Mouse (Mus musculus) forebrain, embryonic 13.5 days (tissue): ENCODE results near the gene Vwa7. TPM values are rescaled to one million over a fixed set of nuclear protein-coding genes. Genes with fewer than 3 reads are reported as not detected.

Experiments used
- ATAC-seq: fragments of 200-750 bp; cut with Nextera tagmentation; 2 replicates; pipeline ENCODE4 v1.8.0; 2017
- H3K27ac ChIP-seq: fragments of 300-500 bp; sonication (generic); 2 replicates; pipeline ENCODE4 v1.5.1; 2015; ENCODE audit warnings: inconsistent platforms, mild to moderate bottlenecking, moderate library complexity
- H3K27me3 ChIP-seq: fragments of 300-500 bp; sonication (generic); 2 replicates; pipeline ENCODE4 v1.6.1; 2015; ENCODE audit warnings: mild to moderate bottlenecking, inconsistent platforms
- H3K36me3 ChIP-seq: fragments of 300-500 bp; sonication (generic); 2 replicates; pipeline ENCODE4 v1.6.1; 2015; ENCODE audit warnings: mild to moderate bottlenecking, inconsistent platforms; ENCODE audit not compliant: poor library complexity, severe bottlenecking
- H3K4me1 ChIP-seq: fragments of 300-500 bp; sonication (generic); 2 replicates; pipeline ENCODE4 v1.6.1; 2015; ENCODE audit warnings: inconsistent platforms
- H3K4me2 ChIP-seq: fragments of 300-500 bp; sonication (generic); 2 replicates; pipeline ENCODE4 v1.6.1; 2015; ENCODE audit warnings: inconsistent platforms, mild to moderate bottlenecking, moderate library complexity
- H3K4me3 ChIP-seq: fragments of 300-500 bp; sonication (generic); 2 replicates; pipeline ENCODE4 v1.5.1; 2015; ENCODE audit warnings: mild to moderate bottlenecking, inconsistent platforms
- H3K9ac ChIP-seq: fragments of 300-500 bp; sonication (generic); 2 replicates; pipeline ENCODE4 v1.6.1; 2015; ENCODE audit warnings: mild to moderate bottlenecking, inconsistent platforms
- H3K9me3 ChIP-seq: fragments of 300-500 bp; sonication (generic); replicated peaks from 2 replicates; pipeline ENCODE4 v1.6.1; 2016; ENCODE audit warnings: inconsistent platforms
- WGBS: fragments of 180-500 bp; shearing (Covaris S2); methylation state at CpG from one replicate; pipeline ENCODE4 v1.1.7; 2015; 5-methylcytosine and 5-hydroxymethylcytosine counted together
- polyA plus RNA-seq: library from polyadenylated mRNA; unstranded; fragments of >200 nt; fragmentation: Nextera tagmentation; extraction: Ambion mirVana; gene quantifications from 2 replicates; pipeline ENCODE4 v1.2.1, GENCODE M21; 2015

Vwa7 gene
- polyA plus RNA-seq, 1 experiment from 2014 or later, result 0.18 TPM

- H3K9me3 ChIP-seq, result no peaks in the 10 kb centered on the region
- H3K4me3 ChIP-seq, result no peak overlapping the region
- peaks cover 9% of the 10 kb centered on the region for H3K4me1 ChIP-seq
- no peak for ATAC-seq
- H3K9ac ChIP-seq, result 0 out of 2 replicates have a peak overlapping the region, but pooled peaks have one; percentile 18
- WGBS, result 91% methylated on average over 16 of the region's 16 CpGs
- no peaks in the 10 kb centered on the region for H3K27me3 ChIP-seq
- H3K36me3 ChIP-seq, result peaks cover 76% of the 10 kb centered on the region
- H3K27ac ChIP-seq, result no peak overlapping the region
- no peak overlapping the region for H3K4me2 ChIP-seq
Measured at GRCm38 (mm10) chr17:35015296-35015695, 1.1 kb upstream of the Vwa7 start.

- ATAC-seq, result 0 out of 2 replicates have a peak, but pooled peaks have one; percentile 3
- no peaks in the 10 kb centered on the region for H3K27me3 ChIP-seq
- H3K36me3 ChIP-seq, result peaks cover 58% of the 10 kb centered on the region
- WGBS, result 77% methylated on average over 10 of the region's 10 CpGs
- H3K4me2 ChIP-seq, result no peak overlapping the region
- no peak overlapping the region for H3K4me3 ChIP-seq
- H3K4me1 ChIP-seq, result peaks cover 14% of the 10 kb centered on the region
- H3K9me3 ChIP-seq, result no peaks in the 10 kb centered on the region
- H3K9ac ChIP-seq, result peak overlapping the region; percentile 46
- peak overlapping the region; percentile 44 for H3K27ac ChIP-seq
Measured at GRCm38 (mm10) chr17:35016791-35017705, 669 bp downstream of the Vwa7 start.

GRCm38 (mm10) chr17:35017706-35018030 lies 1.3 kb downstream of the Vwa7 start:
- Histone ChIP-seq H3K27ac (no peak overlapping the region), H3K36me3 (peaks cover 52% of the 10 kb centered on the region), H3K4me2 (no peak overlapping the region), H3K27me3 (no peaks in the 10 kb centered on the region), H3K9me3 (no peaks in the 10 kb centered on the region), H3K4me1 (peaks cover 14% of the 10 kb centered on the region), H3K4me3 (no peak overlapping the region), H3K9ac (peak overlapping the region; percentile 21; the same call in 1 of the 2 replicates)
- no peak for ATAC-seq
- 75% methylated on average over 14 of the region's 14 CpGs for WGBS

GRCm38 (mm10) chr17:35018171-35018570 lies 1.8 kb downstream of the Vwa7 start:
- Histone ChIP-seq H3K9me3 (no peaks in the 10 kb centered on the region), H3K4me3 (no peak overlapping the region), H3K4me2 (no peak overlapping the region), H3K4me1 (peaks cover 14% of the 10 kb centered on the region), H3K27me3 (no peaks in the 10 kb centered on the region), H3K9ac (0 out of 2 replicates have a peak overlapping the region, but pooled peaks have one; percentile 21), H3K27ac (no peak overlapping the region), H3K36me3 (peaks cover 47% of the 10 kb centered on the region)
- WGBS, result 74% methylated on average over 3 of the region's 3 CpGs
- ATAC-seq, result no peak

GRCm38 (mm10) chr17:35019894-35020293 lies 3.5 kb downstream of the Vwa7 start:
- H3K27me3 ChIP-seq, result no peaks in the 10 kb centered on the region
- H3K4me3 ChIP-seq, result no peak overlapping the region
- peaks cover 30% of the 10 kb centered on the region for H3K36me3 ChIP-seq
- H3K9me3 ChIP-seq, result no peaks in the 10 kb centered on the region
- H3K27ac ChIP-seq, result no peak overlapping the region
- no peak overlapping the region for H3K9ac ChIP-seq
- no peak overlapping the region for H3K4me2 ChIP-seq
- no peak for ATAC-seq
- H3K4me1 ChIP-seq, result peaks cover 14% of the 10 kb centered on the region
- 78% methylated on average over 11 of the region's 11 CpGs for WGBS

GRCm38 (mm10) chr17:35020551-35020950 lies 4.2 kb downstream of the Vwa7 start:
- Histone ChIP-seq H3K4me1 (peaks cover 14% of the 10 kb centered on the region), H3K27me3 (no peaks in the 10 kb centered on the region), H3K9me3 (no peaks in the 10 kb centered on the region), H3K9ac (no peak overlapping the region), H3K27ac (no peak overlapping the region), H3K4me3 (no peak overlapping the region), H3K36me3 (peaks cover 23% of the 10 kb centered on the region), H3K4me2 (no peak overlapping the region)
- 86% methylated on average over 8 of the region's 8 CpGs for WGBS
- no peak for ATAC-seq

GRCm38 (mm10) chr17:35021163-35021808 lies 4.9 kb downstream of the Vwa7 start:
- Histone ChIP-seq H3K27me3 (no peaks in the 10 kb centered on the region), H3K4me2 (peak overlapping the region; percentile 36), H3K27ac (peak overlapping the region; percentile 2; the same call in 1 of the 2 replicates), H3K9me3 (no peaks in the 10 kb centered on the region), H3K4me3 (no peak overlapping the region), H3K36me3 (peaks cover 16% of the 10 kb centered on the region), H3K4me1 (peaks cover 16% of the 10 kb centered on the region), H3K9ac (no peak overlapping the region)
- WGBS, result 4% methylated on average over 17 of the region's 17 CpGs
- peak; percentile 74 for ATAC-seq

GRCm38 (mm10) chr17:35021842-35022477 lies 5.6 kb downstream of the Vwa7 start:
- H3K4me2 ChIP-seq, result no peak overlapping the region
- H3K9ac ChIP-seq, result no peak overlapping the region
- H3K27me3 ChIP-seq, result no peaks in the 10 kb centered on the region
- no peaks in the 10 kb centered on the region for H3K9me3 ChIP-seq
- peaks cover 16% of the 10 kb centered on the region for H3K4me1 ChIP-seq
- no peak for ATAC-seq
- WGBS, result 64% methylated on average over 6 of the region's 6 CpGs
- H3K27ac ChIP-seq, result 0 out of 2 replicates have a peak overlapping the region, but pooled peaks have one; percentile 6
- H3K36me3 ChIP-seq, result peaks cover 9% of the 10 kb centered on the region
- H3K4me3 ChIP-seq, result no peak overlapping the region

- ATAC-seq, result no peak
- Histone ChIP-seq H3K36me3 (peaks cover 2% of the 10 kb centered on the region; the same call in 1 of the 2 replicates), H3K4me2 (no peak overlapping the region), H3K27ac (no peak overlapping the region), H3K4me1 (peaks cover 21% of the 10 kb centered on the region), H3K9ac (no peak overlapping the region), H3K27me3 (no peaks in the 10 kb centered on the region), H3K9me3 (no peaks in the 10 kb centered on the region), H3K4me3 (no peak overlapping the region)
- 95% methylated on average over 8 of the region's 8 CpGs for WGBS
Measured at GRCm38 (mm10) chr17:35022541-35023060, 6.2 kb downstream of the Vwa7 start.

GRCm38 (mm10) chr17:35023221-35023620 lies 6.8 kb downstream of the Vwa7 start:
- 86% methylated on average over 5 of the region's 5 CpGs for WGBS

GRCm38 (mm10) chr17:35023756-35024155 lies 7.4 kb downstream of the Vwa7 start:
- H3K4me3 ChIP-seq, result no peak overlapping the region
- no peak for ATAC-seq
- no peak overlapping the region for H3K27ac ChIP-seq
- H3K4me1 ChIP-seq, result peaks cover 33% of the 10 kb centered on the region
- H3K4me2 ChIP-seq, result no peak overlapping the region
- no peaks in the 10 kb centered on the region for H3K9me3 ChIP-seq
- H3K27me3 ChIP-seq, result no peaks in the 10 kb centered on the region
- H3K9ac ChIP-seq, result no peak overlapping the region
- WGBS, result 75% methylated on average over 4 of the region's 4 CpGs
- H3K36me3 ChIP-seq, result no peaks in the 10 kb centered on the region

More at GRCm38 (mm10) chr17:35023221-35023620, 6.8 kb downstream of the Vwa7 start:
- Histone ChIP-seq H3K27ac (no peak overlapping the region), H3K4me3 (no peak overlapping the region), H3K4me2 (no peak overlapping the region), H3K36me3 (no peaks in the 10 kb centered on the region), H3K9me3 (no peaks in the 10 kb centered on the region), H3K9ac (no peak overlapping the region), H3K4me1 (peaks cover 27% of the 10 kb centered on the region), H3K27me3 (no peaks in the 10 kb centered on the region)
- ATAC-seq, result no peak

GRCm38 (mm10) chr17:35024261-35024660 lies 7.9 kb downstream of the Vwa7 start:
- no peak overlapping the region for H3K4me3 ChIP-seq
- peaks cover 34% of the 10 kb centered on the region for H3K4me1 ChIP-seq
- WGBS, result 74% methylated on average over 13 of the region's 13 CpGs
- H3K4me2 ChIP-seq, result no peak overlapping the region
- H3K27me3 ChIP-seq, result no peaks in the 10 kb centered on the region
- no peak overlapping the region for H3K27ac ChIP-seq
- no peaks in the 10 kb centered on the region for H3K9me3 ChIP-seq
- no peak for ATAC-seq
- H3K9ac ChIP-seq, result no peak overlapping the region
- no peaks in the 10 kb centered on the region for H3K36me3 ChIP-seq
